Mouse (Mus musculus) stomach, embryonic 16.5 days (tissue): ENCODE data around the gene 1700067K01Rik. TPM values are rescaled to one million over a fixed set of nuclear protein-coding genes. Genes with fewer than 3 reads are reported as not detected.

Experiments used
- ATAC-seq: fragments of 200-750 bp; cut with Nextera tagmentation; 2 replicates; pipeline ENCODE4 v1.8.0; 2017; ENCODE audit warnings: moderate number of reproducible peaks, moderate TSS enrichment; ENCODE audit not compliant: insufficient read depth, low FRiP score
- H3K27ac ChIP-seq: fragments of 300-500 bp; sonication (generic); 2 replicates; pipeline ENCODE4 v1.5.1; 2014; ENCODE audit warnings: low read length
- H3K27me3 ChIP-seq: fragments of 300-500 bp; sonication (generic); 2 replicates; pipeline ENCODE4 v1.6.1; 2014; ENCODE audit warnings: low read length, control low read depth, mixed read lengths; ENCODE audit not compliant: control insufficient read depth, insufficient read depth
- H3K36me3 ChIP-seq: fragments of 300-500 bp; sonication (generic); 2 replicates; pipeline ENCODE4 v1.6.1; 2014; ENCODE audit warnings: low read length; ENCODE audit not compliant: control insufficient read depth, insufficient read depth
- H3K4me1 ChIP-seq: fragments of 300-500 bp; sonication (generic); 2 replicates; pipeline ENCODE4 v1.6.1; 2014; ENCODE audit warnings: low read length, control low read depth, mixed read lengths; ENCODE audit not compliant: control insufficient read depth, insufficient read depth
- H3K4me2 ChIP-seq: fragments of 300-500 bp; sonication (generic); 2 replicates; pipeline ENCODE4 v1.6.1; 2014; ENCODE audit warnings: low read depth, low read length, mixed read lengths
- H3K4me3 ChIP-seq: fragments of 300-500 bp; sonication (generic); replicated peaks from 2 replicates; pipeline ENCODE4 v1.5.1; 2014; ENCODE audit warnings: mild to moderate bottlenecking, low read length
- H3K9ac ChIP-seq: fragments of 300-500 bp; sonication (generic); 2 replicates; pipeline ENCODE4 v1.6.1; 2014; ENCODE audit warnings: low read length
- H3K9me3 ChIP-seq: fragments of 300-500 bp; sonication (generic); replicated peaks from 2 replicates; pipeline ENCODE4 v1.6.1; 2016; ENCODE audit warnings: low read length, control low read depth; ENCODE audit not compliant: control insufficient read depth
- WGBS: fragments of 180-500 bp; shearing (Covaris S2); extraction: QIAGEN DNeasy Blood & Tissue Kit; methylation state at CpG from one replicate; pipeline ENCODE4 v1.1.7; 2014; 5-methylcytosine and 5-hydroxymethylcytosine counted together
- polyA plus RNA-seq: library from polyadenylated mRNA; unstranded; fragments of >200 nt; fragmentation: Nextera tagmentation; extraction: Ambion mirVana; gene quantifications from 2 replicates; pipeline ENCODE4 v1.2.1, GENCODE M21; 2015

1700067K01Rik gene
- polyA plus RNA-seq, 1 experiment from 2014 or later = 0.58 TPM

DNA sequence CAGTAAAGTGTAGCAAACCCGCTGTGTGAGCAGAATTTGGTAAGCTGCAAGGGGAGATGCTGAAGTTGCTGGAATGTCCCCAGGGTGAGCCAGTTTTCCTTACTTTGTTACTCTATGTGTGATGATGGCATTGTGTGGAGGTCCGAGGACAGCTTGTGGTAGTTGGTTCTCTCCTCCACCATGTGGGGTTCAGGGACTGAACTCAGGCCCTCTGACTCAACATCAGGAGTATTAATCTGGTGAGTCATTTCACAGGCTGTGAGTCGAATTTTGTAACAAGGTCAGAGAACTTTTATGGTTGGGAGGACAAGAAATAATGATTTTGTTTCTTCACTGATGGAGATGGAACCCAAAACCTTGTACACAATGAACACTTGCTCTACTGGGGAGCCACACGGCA is 31.5 kb downstream of the 1700067K01Rik start:
- Histone ChIP-seq H3K27me3 (no peaks in the 10 kb centered on the region), H3K9me3 (no peaks in the 10 kb centered on the region), H3K27ac (no peak overlapping the region), H3K4me3 (no peak overlapping the region), H3K4me2 (no peak overlapping the region), H3K36me3 (no peaks in the 10 kb centered on the region), H3K9ac (no peak overlapping the region), H3K4me1 (no peaks in the 10 kb centered on the region)
- 72% methylated on average over 4 of the region's 4 CpGs for WGBS
- no peak for ATAC-seq

DNA sequence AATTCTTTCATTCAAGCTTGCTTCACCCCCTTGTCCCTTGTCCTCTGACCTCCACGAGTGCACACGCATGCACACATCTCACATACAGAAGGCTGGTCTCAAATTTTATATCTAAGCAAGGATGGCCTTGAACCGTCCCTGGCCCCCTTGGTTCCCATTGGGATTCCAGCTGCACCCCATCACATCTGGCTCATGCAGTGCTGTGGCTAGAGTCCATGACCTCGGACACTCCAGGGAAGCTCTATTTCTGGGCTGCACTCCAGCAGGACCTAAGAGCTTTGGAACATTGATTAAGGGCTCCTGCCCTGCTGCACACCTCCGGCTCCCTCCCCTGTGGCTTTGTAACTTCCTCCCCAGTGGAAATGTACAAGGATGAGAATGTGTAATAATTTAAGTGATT is 36.7 kb downstream of the 1700067K01Rik start:
- Histone ChIP-seq H3K9ac (no peak overlapping the region), H3K4me1 (peaks cover 7% of the 10 kb centered on the region; the same call in 1 of the 2 replicates), H3K9me3 (no peaks in the 10 kb centered on the region), H3K36me3 (no peaks in the 10 kb centered on the region), H3K4me2 (no peak overlapping the region), H3K27ac (no peak overlapping the region), H3K4me3 (no peak overlapping the region), H3K27me3 (peaks cover 9% of the 10 kb centered on the region)
- no peak for ATAC-seq
- WGBS = 53% methylated on average over 5 of the region's 5 CpGs

DNA sequence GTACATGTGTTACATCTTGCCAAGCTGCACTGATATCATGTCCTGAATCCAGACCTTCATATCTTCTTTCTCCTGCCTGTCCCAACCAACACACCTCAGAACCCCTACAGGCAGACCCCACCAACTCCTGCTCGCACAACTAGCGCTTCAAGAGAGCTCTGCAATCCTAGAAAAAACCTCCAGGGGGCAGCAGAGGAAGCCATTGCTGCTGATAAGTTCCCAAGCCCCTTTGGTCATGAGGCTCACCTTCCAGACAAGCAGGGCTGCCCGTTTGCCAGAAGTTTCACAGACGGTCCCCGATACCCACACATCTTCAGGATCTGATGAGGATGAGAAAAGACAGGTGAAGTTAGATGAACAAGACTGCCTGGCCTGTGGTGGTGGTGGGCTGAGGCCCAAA is 37.7 kb downstream of the 1700067K01Rik start:
- H3K27me3 ChIP-seq = peaks cover 19% of the 10 kb centered on the region
- no peak overlapping the region for H3K9ac ChIP-seq
- 4% methylated on average over 5 of the region's 5 CpGs for WGBS
- no peaks in the 10 kb centered on the region for H3K36me3 ChIP-seq
- ATAC-seq = no peak
- H3K27ac ChIP-seq = no peak overlapping the region
- no peak overlapping the region for H3K4me2 ChIP-seq
- H3K4me1 ChIP-seq = peaks cover 7% of the 10 kb centered on the region; the same call in 1 of the 2 replicates
- no peaks in the 10 kb centered on the region for H3K9me3 ChIP-seq
- no peak overlapping the region for H3K4me3 ChIP-seq

DNA sequence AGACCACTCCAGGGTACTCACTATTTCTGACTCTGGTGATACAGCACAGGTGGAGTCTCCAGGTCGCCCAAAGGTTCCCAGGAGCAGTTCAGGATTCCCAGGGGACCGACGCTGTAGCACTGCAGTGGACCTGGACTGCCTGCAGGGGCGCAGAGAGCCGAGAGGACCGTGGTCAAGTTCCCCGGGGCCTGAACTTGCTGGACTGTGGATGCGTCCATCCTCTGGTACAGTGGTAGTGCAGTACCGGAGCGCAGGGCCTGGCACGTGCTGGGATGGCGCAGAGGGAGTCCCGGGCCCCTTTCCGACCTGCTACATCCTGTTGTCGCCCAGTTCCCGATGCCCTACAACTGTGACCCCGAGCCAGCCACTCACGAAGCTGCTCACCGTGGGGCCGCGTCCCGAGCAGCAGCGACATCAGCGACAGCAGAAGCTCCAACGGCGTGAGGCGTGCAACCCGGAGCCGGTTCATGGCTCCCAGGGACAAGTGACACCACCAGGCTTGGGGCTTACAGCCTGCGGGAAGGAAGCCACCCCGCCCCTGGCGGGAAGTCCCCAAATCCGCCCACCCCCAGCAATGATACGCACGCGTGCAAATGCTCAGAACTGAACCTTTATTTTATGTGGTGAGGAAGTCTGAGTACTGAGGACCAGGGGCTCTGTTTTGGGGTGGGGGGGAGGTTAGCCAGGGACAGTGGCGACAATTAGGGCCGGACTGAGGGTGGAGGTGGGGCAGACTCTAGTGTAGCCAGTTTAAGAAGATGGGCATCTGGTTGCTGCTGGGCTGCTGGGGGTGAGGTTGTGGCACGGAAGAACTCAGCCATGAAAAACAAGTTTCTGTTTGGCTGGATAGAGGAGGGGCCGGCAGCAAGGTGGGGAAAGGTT is 41.0 kb downstream of the 1700067K01Rik start, which contains the start of gene Il27ra:
Il27ra (minus strand) TSS at position 524 of the 882 bp plus-strand sequence.
- WGBS = 4% methylated on average over 40 of the region's 40 CpGs
- H3K36me3 ChIP-seq = no peaks in the 10 kb centered on the region
- H3K9me3 ChIP-seq = no peaks in the 10 kb centered on the region; the same call in 1 of the 2 replicates
- peaks cover 7% of the 10 kb centered on the region; the same call in 1 of the 2 replicates for H3K4me1 ChIP-seq
- peak within 1 kb of the TSS; percentile 57 for H3K9ac ChIP-seq
- H3K27ac ChIP-seq = no peak within 1 kb of the TSS
- peak within 1 kb of the TSS; percentile 39 for H3K4me3 ChIP-seq
- peak within 1 kb of the TSS; percentile 60 for H3K4me2 ChIP-seq
- peaks cover 32% of the 10 kb centered on the region for H3K27me3 ChIP-seq
- ATAC-seq = peak; percentile 80

DNA sequence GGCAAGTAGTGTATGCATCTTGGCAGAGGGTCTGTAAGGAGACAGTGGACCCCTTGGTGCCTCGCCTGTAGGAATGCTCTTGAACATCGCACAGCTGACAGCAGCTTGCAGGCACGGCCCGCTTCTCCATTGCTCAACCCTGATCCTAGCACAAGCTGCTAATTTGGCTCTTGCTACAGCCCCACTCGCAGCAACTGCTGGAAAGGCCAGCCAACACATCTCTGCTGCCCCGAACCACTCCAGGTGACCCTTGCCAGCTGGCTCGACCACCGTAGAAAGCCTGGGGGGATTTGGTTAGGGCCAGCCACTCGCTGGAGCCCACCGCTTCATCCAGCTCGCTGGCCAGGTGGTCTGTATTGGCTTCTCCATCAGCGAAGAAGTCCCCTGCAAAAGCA is 41.6 kb downstream of the 1700067K01Rik start:
- peak overlapping the region; percentile 39 for H3K4me3 ChIP-seq
- ATAC-seq = no peak
- H3K27me3 ChIP-seq = peaks cover 32% of the 10 kb centered on the region

DNA sequence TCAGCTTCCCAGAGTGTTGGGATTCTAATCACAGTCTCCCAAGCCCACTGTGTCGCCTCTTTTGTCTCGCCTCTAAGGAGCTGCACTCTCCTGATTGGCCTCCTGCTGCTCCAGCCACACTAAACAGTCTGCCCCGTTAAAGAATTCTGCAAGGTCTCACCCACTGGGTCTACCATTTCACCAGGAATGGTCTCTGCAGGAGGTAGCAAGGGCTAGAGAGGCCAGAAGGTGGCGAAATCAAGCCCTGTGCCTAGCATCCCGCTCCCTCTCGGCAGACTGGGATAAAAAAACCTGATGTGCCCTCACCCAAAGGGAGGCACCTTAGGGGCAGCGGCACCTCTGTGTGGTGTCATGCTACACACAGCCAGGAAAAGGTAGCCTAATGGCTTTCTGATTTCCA is 42.8 kb downstream of the 1700067K01Rik start:
- peaks cover 7% of the 10 kb centered on the region; the same call in 1 of the 2 replicates for H3K4me1 ChIP-seq
- no peak overlapping the region for H3K27ac ChIP-seq
- no peak for ATAC-seq
- peaks cover 32% of the 10 kb centered on the region for H3K27me3 ChIP-seq
- no peaks in the 10 kb centered on the region for H3K36me3 ChIP-seq
- no peak overlapping the region for H3K4me2 ChIP-seq
- H3K9me3 ChIP-seq = no peaks in the 10 kb centered on the region; the same call in 1 of the 2 replicates
- WGBS = 15% methylated on average over 7 of the region's 7 CpGs
- no peak overlapping the region for H3K4me3 ChIP-seq
- H3K9ac ChIP-seq = no peak overlapping the region

More for the DNA sequence above, 41.6 kb downstream of the 1700067K01Rik start:
- peak overlapping the region; percentile 60; the same call in 1 of the 2 replicates for H3K4me2 ChIP-seq
- WGBS = 35% methylated on average over 12 of the region's 12 CpGs
- peaks cover 7% of the 10 kb centered on the region; the same call in 1 of the 2 replicates for H3K4me1 ChIP-seq
- H3K27ac ChIP-seq = no peak overlapping the region
- H3K36me3 ChIP-seq = no peaks in the 10 kb centered on the region
- no peaks in the 10 kb centered on the region; the same call in 1 of the 2 replicates for H3K9me3 ChIP-seq
- H3K9ac ChIP-seq = no peak overlapping the region

DNA sequence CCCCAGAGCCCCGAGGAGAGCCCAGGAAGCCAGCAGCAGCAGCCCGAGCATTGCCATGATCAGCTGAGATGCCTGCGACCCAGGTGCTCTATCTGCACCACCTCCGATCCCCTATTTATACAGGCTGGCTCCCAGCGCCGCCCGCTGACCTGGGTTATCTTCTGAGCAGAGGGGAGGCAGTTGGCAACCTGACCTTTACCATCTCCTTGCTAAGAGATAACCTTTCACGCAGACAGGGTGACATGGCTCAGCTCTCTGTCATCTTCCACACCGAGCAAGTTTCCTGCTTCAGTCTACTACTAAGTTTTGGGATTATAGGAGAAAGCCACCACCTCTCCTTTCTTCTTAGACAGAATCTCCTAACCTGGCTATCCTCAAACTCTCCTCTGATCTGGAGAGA is 43.6 kb downstream of the 1700067K01Rik start, which contains the start of gene Rln3:
Rln3 (minus strand) TSS at position 101 of the 400 bp plus-strand sequence.
- ATAC-seq = no peak
- no peaks in the 10 kb centered on the region for H3K36me3 ChIP-seq
- peaks cover 7% of the 10 kb centered on the region; the same call in 1 of the 2 replicates for H3K4me1 ChIP-seq
- H3K9me3 ChIP-seq = no peaks in the 10 kb centered on the region; the same call in 1 of the 2 replicates
- H3K9ac ChIP-seq = no peak within 1 kb of the TSS
- 6% methylated on average over 9 of the region's 9 CpGs for WGBS
- no peak within 1 kb of the TSS for H3K4me3 ChIP-seq
- no peak within 1 kb of the TSS for H3K27ac ChIP-seq
- H3K27me3 ChIP-seq = peaks cover 32% of the 10 kb centered on the region
- H3K4me2 ChIP-seq = no peak within 1 kb of the TSS

DNA sequence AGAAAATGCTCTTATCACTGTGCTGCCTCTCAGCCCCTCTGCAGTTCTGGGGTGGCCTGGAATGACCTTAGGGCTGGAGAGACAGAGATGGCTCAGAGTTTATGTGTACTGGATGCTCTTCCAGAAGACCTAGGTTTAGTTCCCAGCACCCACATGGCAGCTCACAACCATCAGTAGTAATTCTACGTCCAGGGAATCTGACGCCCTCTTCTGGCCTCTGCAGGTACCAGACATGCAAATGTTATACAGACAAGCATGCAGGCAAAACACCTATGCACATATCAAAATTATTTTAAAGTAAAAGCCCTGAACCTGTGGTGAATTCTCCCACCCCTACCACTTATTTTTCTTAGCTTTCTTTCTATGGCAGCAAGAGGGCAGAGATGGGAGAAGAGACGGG is 45.2 kb downstream of the 1700067K01Rik start:
- no peak overlapping the region for H3K4me2 ChIP-seq
- 83% methylated on average over 3 of the region's 3 CpGs for WGBS

DNA sequence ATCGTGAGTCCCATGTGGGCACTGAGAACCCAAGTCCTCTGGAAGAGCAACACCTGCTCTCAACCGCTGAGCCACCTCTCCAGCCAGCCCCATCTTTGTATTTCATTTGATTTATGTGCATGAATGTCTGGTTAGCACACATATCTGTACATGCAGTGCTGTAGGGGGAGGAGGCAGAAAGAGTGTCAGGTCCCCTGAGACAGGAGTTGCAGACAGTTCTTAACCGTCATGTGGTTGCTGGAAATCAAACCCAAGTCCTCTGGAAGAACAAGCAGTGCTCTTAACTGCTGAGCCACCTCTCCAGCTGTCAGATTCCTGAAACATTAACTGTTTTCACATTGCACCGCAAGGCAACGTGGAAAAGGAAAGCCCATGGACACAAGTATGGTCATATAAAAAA is 46.9 kb downstream of the 1700067K01Rik start:
- peaks cover 21% of the 10 kb centered on the region for H3K27me3 ChIP-seq
- H3K4me1 ChIP-seq = no peaks in the 10 kb centered on the region
- H3K9ac ChIP-seq = no peak overlapping the region
- no peak overlapping the region for H3K27ac ChIP-seq
- no peaks in the 10 kb centered on the region for H3K36me3 ChIP-seq
- 69% methylated on average over 5 of the region's 5 CpGs for WGBS
- no peak overlapping the region for H3K4me3 ChIP-seq
- H3K4me2 ChIP-seq = no peak overlapping the region
- no peak for ATAC-seq
- no peaks in the 10 kb centered on the region; the same call in 1 of the 2 replicates for H3K9me3 ChIP-seq

More for the DNA sequence above, 45.2 kb downstream of the 1700067K01Rik start:
- Histone ChIP-seq H3K27ac (no peak overlapping the region), H3K9ac (no peak overlapping the region), H3K9me3 (no peaks in the 10 kb centered on the region; the same call in 1 of the 2 replicates), H3K4me1 (peaks cover 7% of the 10 kb centered on the region; the same call in 1 of the 2 replicates), H3K36me3 (no peaks in the 10 kb centered on the region), H3K4me3 (no peak overlapping the region), H3K27me3 (peaks cover 32% of the 10 kb centered on the region)
- ATAC-seq = no peak
